In the genomic region with DNA sequence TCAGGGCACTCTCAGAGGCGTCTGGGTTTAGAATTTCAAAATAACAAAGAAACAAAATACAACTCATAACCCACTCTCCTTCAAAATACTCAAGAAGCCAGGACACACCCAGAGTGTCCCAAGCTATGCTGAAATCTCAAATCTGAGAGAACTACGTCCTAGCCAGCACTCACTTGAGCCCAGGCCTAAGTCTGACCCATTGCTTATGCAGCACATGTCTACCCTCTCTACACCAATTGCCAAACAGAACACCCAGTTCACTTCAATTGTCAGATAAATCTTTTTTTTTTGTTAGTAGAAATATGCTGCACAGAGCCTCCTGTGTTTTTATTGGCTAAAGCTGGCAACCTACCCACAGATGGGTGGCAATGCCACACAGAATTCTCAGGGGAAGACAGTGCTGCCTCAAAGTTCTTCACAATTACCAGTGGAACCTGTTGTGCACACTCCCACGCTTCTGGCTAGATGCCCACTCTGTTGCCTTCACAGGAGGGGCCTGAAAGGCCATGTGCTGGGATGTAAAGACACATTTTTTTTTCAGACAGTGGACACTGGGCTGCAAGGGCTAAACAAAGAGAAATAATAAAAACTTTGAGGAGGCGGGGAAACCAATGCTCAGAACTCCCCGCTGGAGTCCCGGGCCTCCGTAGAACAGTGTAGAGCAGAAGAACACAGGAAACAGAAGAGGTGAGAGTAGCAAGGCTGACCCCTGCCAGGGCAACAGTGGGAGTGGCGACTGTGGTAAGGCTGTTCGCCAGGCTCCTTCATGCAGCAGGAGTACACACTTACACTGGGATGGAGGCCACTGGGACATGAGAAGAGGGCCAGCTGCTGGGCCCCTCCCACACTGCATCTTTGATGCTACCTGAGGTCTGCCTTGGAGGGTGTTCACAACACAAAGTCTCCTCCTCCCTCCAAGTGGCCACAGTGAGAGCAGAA, we compare ENCODE assay signal across 8 mouse cellular contexts.
A peak's percentile ranks its signal among the peaks of the same experiment; 100 is the strongest.
DNase-seq lines count a peak whose midpoint lies in the region; ATAC-seq and TF ChIP-seq lines count a peak whose summit lies in the region.

No protein-coding gene starts in this region.

- peak; percentile 10 for DNase-seq in gastrocnemius, postnatal 10 days
- DNase-seq in gastrocnemius, adult 18-20 months (ENCODE audit: low spot score) = no peak
- DNase-seq in midbrain, postnatal 0 days (ENCODE audit: low spot score) = peak; percentile 38
- DNase-seq in layer of hippocampus, adult 18-20 months (ENCODE audit: low spot score in 2 of 2) = peak; percentile 21 to 73
- DNase-seq in yolk sac, embryonic 10.5 days (ENCODE audit: low spot score) = no peak
- no peak for DNase-seq in thymus, adult 2 months

- no peak overlapping the region for H3K27ac ChIP-seq in midbrain, postnatal 0 days (ENCODE audit: low read depth, low read length)
- no peak overlapping the region for H3K27ac ChIP-seq in midbrain, embryonic 16.5 days (ENCODE audit: low read length)
- no peak overlapping the region for H3K27ac ChIP-seq in stomach, embryonic 16.5 days (ENCODE audit: low read length)
- H3K27ac ChIP-seq in thymus, adult 2 months (ENCODE audit: control insufficient read depth, insufficient read depth, low read length) = no peak overlapping the region

- no peak overlapping the region for H3K4me3 ChIP-seq in midbrain, postnatal 0 days (ENCODE audit: low read depth, low read length)
- H3K4me3 ChIP-seq in midbrain, embryonic 16.5 days (ENCODE audit: low read depth, low read length) = no peak overlapping the region
- no peak overlapping the region for H3K4me3 ChIP-seq in stomach, embryonic 16.5 days (replicated peaks; ENCODE audit: low read length)
- H3K4me3 ChIP-seq in thymus, adult 2 months (ENCODE audit: control insufficient read depth, insufficient read depth, low read length) = no peak overlapping the region

- no peak for TF ChIP-seq POLR2A in thymus, adult 2 months (IDR thresholded peaks at IDR 0.05; ENCODE audit: control insufficient read depth, extremely low read depth, insufficient read depth, low read length, poor library complexity)

- H3K36me3 ChIP-seq in midbrain, postnatal 0 days (ENCODE audit: insufficient read depth, low read length) = no peaks in the 10 kb centered on the region
- H3K36me3 ChIP-seq in midbrain, embryonic 16.5 days (ENCODE audit: control insufficient read depth, insufficient read depth, low read length) = no peaks in the 10 kb centered on the region
- H3K36me3 ChIP-seq in stomach, embryonic 16.5 days (ENCODE audit: control insufficient read depth, insufficient read depth, low read length) = no peaks in the 10 kb centered on the region
- H3K36me3 ChIP-seq in thymus, adult 2 months (ENCODE audit: control insufficient read depth, insufficient read depth, low read length) = no peaks in the 10 kb centered on the region

- no peak for TF ChIP-seq CTCF in midbrain, postnatal 0 days (IDR thresholded peaks at IDR 0.05)
- no peak for TF ChIP-seq CTCF in thymus, adult 2 months (IDR thresholded peaks at IDR 0.05; ENCODE audit: borderline replicate concordance, control insufficient read depth, extremely low read depth, insufficient read depth, low read length, poor library complexity)

- no peaks in the 10 kb centered on the region for H3K27me3 ChIP-seq in midbrain, postnatal 0 days (ENCODE audit: insufficient read depth, low read length)
- no peaks in the 10 kb centered on the region for H3K27me3 ChIP-seq in midbrain, embryonic 16.5 days (ENCODE audit: control insufficient read depth, insufficient read depth, low read depth, low read length)
- H3K27me3 ChIP-seq in stomach, embryonic 16.5 days (ENCODE audit: control insufficient read depth, insufficient read depth, low read length) = no peaks in the 10 kb centered on the region
- no peaks in the 10 kb centered on the region for H3K27me3 ChIP-seq in thymus, adult 2 months (ENCODE audit: control insufficient read depth, insufficient read depth, low read length)

- WGBS in midbrain, postnatal 0 days = 73% methylated on average over 9 of the region's 9 CpGs
- 75% methylated on average over 9 of the region's 9 CpGs for WGBS in midbrain, embryonic 16.5 days
- WGBS in stomach, embryonic 16.5 days = 74% methylated on average over 9 of the region's 9 CpGs
- 92% methylated on average over 9 of the region's 9 CpGs for WGBS in thymus, adult 2 months

- H3K4me2 ChIP-seq in midbrain, postnatal 0 days (ENCODE audit: low read depth, low read length, poor library complexity, severe bottlenecking) = no peak overlapping the region
- H3K4me2 ChIP-seq in midbrain, embryonic 16.5 days (ENCODE audit: low read length) = no peak overlapping the region
- H3K4me2 ChIP-seq in stomach, embryonic 16.5 days (ENCODE audit: low read depth, low read length) = no peak overlapping the region

- H3K9me3 ChIP-seq in midbrain, postnatal 0 days (ENCODE audit: low read length) = no peaks in the 10 kb centered on the region
- no peaks in the 10 kb centered on the region for H3K9me3 ChIP-seq in midbrain, embryonic 16.5 days (replicated peaks; ENCODE audit: control insufficient read depth, low read length, poor library complexity, severe bottlenecking)
- no peaks in the 10 kb centered on the region for H3K9me3 ChIP-seq in stomach, embryonic 16.5 days (replicated peaks; ENCODE audit: control insufficient read depth, low read length)

- no peak overlapping the region for H3K9ac ChIP-seq in midbrain, postnatal 0 days (replicated peaks; ENCODE audit: low read length, poor library complexity, severe bottlenecking)
- H3K9ac ChIP-seq in midbrain, embryonic 16.5 days (ENCODE audit: low read depth, low read length) = no peak overlapping the region
- no peak overlapping the region for H3K9ac ChIP-seq in stomach, embryonic 16.5 days (ENCODE audit: low read length)

- H3K4me1 ChIP-seq in midbrain, postnatal 0 days (ENCODE audit: insufficient read depth, low read length) = no peaks in the 10 kb centered on the region
- H3K4me1 ChIP-seq in midbrain, embryonic 16.5 days (ENCODE audit: control insufficient read depth, insufficient read depth, low read length) = no peaks in the 10 kb centered on the region
- no peaks in the 10 kb centered on the region for H3K4me1 ChIP-seq in stomach, embryonic 16.5 days (ENCODE audit: control insufficient read depth, insufficient read depth, low read length)
- H3K4me1 ChIP-seq in thymus, adult 2 months (replicated peaks; ENCODE audit: control insufficient read depth, insufficient read depth, low read length) = no peaks in the 10 kb centered on the region

- ATAC-seq in midbrain, postnatal 0 days (ENCODE audit: low FRiP score) = no peak
- ATAC-seq in midbrain, embryonic 16.5 days = no peak
- ATAC-seq in stomach, embryonic 16.5 days (ENCODE audit: insufficient read depth, low FRiP score) = 0 out of 2 replicates have a peak, but pooled peaks have one; percentile 17

Comparison
In these comparisons a context has a peak if more than half of its experiments do, and no peak if none do; other contexts are left out.
1. DNase-seq: peak in gastrocnemius, postnatal 10 days (single experiment), midbrain, postnatal 0 days (single experiment) and layer of hippocampus, adult 18-20 months (2 of 2); none in gastrocnemius, adult 18-20 months (single experiment), yolk sac, embryonic 10.5 days (single experiment) and thymus, adult 2 months (single experiment).